Mouse (Mus musculus) embryonic stem cell, embryonic (primary cell): Measurements from ENCODE around the gene Ptprn2.

Source experiments
- CTCF ChIA-PET, 4 experiments: fragments of 300-600 bp in 2 of 4; fragments of 350-600 bp in 2 of 4; sonication (Branson Sonifier 250); formaldehyde crosslinking; loops; one replicate each; lab custom pipeline; 2022; ENCODE audit warnings: inconsistent platforms in 2 of 4; lab: Charles Lee
- POLR2A ChIA-PET, 4 experiments: fragments of 300-600 bp in 2 of 4; fragments of 350-600 bp in 2 of 4; sonication (Branson Sonifier 250); formaldehyde crosslinking; loops; one replicate each; lab custom pipeline; 2022; ENCODE audit warnings: antibody characterized with exemption in 4 of 4, inconsistent platforms in 1 of 4; lab: Charles Lee

Gene Ptprn2

GRCm38 (mm10) chr12:116601921-116602320 is 116.4 kb downstream of the Ptprn2 start:
- POLR2A ChIA-PET = interaction anchor here in 1 of 4 experiments (0.6 kb wide), 1 partner anchor 1024 kb away, joined by 5 read pairs; no protein-coding TSS in a partner anchor
- CTCF ChIA-PET = no interaction called here

GRCm38 (mm10) chr12:116608598-116608997 is 123.1 kb downstream of the Ptprn2 start:
- POLR2A ChIA-PET = interaction anchor here in 1 of 4 experiments (0.7 kb wide), 2 partner anchors 104 to 435 kb away, joined by 4 to 8 read pairs; no protein-coding TSS in a partner anchor

GRCm38 (mm10) chr12:116619868-116620267 is 134.3 kb downstream of the Ptprn2 start:
- ChIA-PET POLR2A (no interaction called here), CTCF (interaction anchor here (0.5 to 1.7 kb wide), 8 partner anchors 11 to 522 kb away, joined by 3 to 9 read pairs (median 4); no protein-coding TSS in a partner anchor)

More at GRCm38 (mm10) chr12:116608598-116608997, 123.1 kb downstream of the Ptprn2 start:
- CTCF ChIA-PET = interaction anchor here in 1 of 4 experiments (1.2 kb wide), 1 partner anchor 11 kb away, joined by 4 read pairs; no protein-coding TSS in a partner anchor

GRCm38 (mm10) chr12:116620299-116620698 is 134.8 kb downstream of the Ptprn2 start:
- ChIA-PET POLR2A (no interaction called here), CTCF (interaction anchor here (0.6 to 1.7 kb wide), 7 partner anchors 12 to 569 kb away, joined by 3 to 9 read pairs (median 4); no protein-coding TSS in a partner anchor)

GRCm38 (mm10) chr12:116621325-116622040 is 136.0 kb downstream of the Ptprn2 start:
- ChIA-PET CTCF (no interaction called here), POLR2A (no interaction called here)

- POLR2A ChIA-PET = interaction anchor here in 2 of 4 experiments (0.6 to 1.0 kb wide), 2 partner anchors 9 to 88 kb away, joined by 3 to 9 read pairs; no protein-coding TSS in a partner anchor
- CTCF ChIA-PET = interaction anchor here in 1 of 4 experiments (0.6 kb wide), 2 partner anchors 577 to 1580 kb away, joined by 3 to 9 read pairs; no protein-coding TSS in a partner anchor
Measured at GRCm38 (mm10) chr12:116622665-116623387, 137.3 kb downstream of the Ptprn2 start.

- POLR2A ChIA-PET = interaction anchor here in 1 of 4 experiments (0.7 kb wide), 1 partner anchor 712 kb away, joined by 3 read pairs; no protein-coding TSS in a partner anchor
- CTCF ChIA-PET = interaction anchor here in 2 of 4 experiments (0.6 to 0.8 kb wide), 2 partner anchors 323 to 409 kb away, joined by 3 read pairs; no protein-coding TSS in a partner anchor
Measured at GRCm38 (mm10) chr12:116625391-116626281, 140.1 kb downstream of the Ptprn2 start.

GRCm38 (mm10) chr12:116628992-116629391 is 143.5 kb downstream of the Ptprn2 start:
- ChIA-PET POLR2A (no interaction called here), CTCF (no interaction called here)

- POLR2A ChIA-PET = no interaction called here
- CTCF ChIA-PET = no interaction called here
Measured at GRCm38 (mm10) chr12:116637498-116637897, 152.0 kb downstream of the Ptprn2 start.

GRCm38 (mm10) chr12:116640871-116641270 is 155.4 kb downstream of the Ptprn2 start:
- POLR2A ChIA-PET = interaction anchor here in 1 of 4 experiments (1.2 kb wide), 1 partner anchor 10 kb away, joined by 3 read pairs; no protein-coding TSS in a partner anchor
- CTCF ChIA-PET = interaction anchor here in 1 of 4 experiments (1.6 kb wide), 1 partner anchor 22 kb away, joined by 3 read pairs; no protein-coding TSS in a partner anchor

GRCm38 (mm10) chr12:116641339-116642190 is 156.0 kb downstream of the Ptprn2 start:
- CTCF ChIA-PET = interaction anchor here in 1 of 4 experiments (1.6 kb wide), 1 partner anchor 22 kb away, joined by 3 read pairs; no protein-coding TSS in a partner anchor

GRCm38 (mm10) chr12:116642191-116642549 is 156.7 kb downstream of the Ptprn2 start:
- POLR2A ChIA-PET = interaction anchor here in 1 of 4 experiments (1.2 kb wide), 2 partner anchors 8 to 17 kb away, joined by 3 to 5 read pairs; no protein-coding TSS in a partner anchor
- CTCF ChIA-PET = interaction anchor here in 1 of 4 experiments (1.6 kb wide), 1 partner anchor 23 kb away, joined by 3 read pairs; no protein-coding TSS in a partner anchor

More at GRCm38 (mm10) chr12:116641339-116642190, 156.0 kb downstream of the Ptprn2 start:
- POLR2A ChIA-PET = interaction anchor here in 1 of 4 experiments (1.2 kb wide), 2 partner anchors 9 to 18 kb away, joined by 3 to 5 read pairs; no protein-coding TSS in a partner anchor

- CTCF ChIA-PET = interaction anchor here in 2 of 4 experiments (0.8 to 1.7 kb wide), 2 partner anchors 12 to 704 kb away, joined by 3 to 4 read pairs; no protein-coding TSS in a partner anchor
- POLR2A ChIA-PET = interaction anchor here in 1 of 4 experiments (0.6 kb wide), 1 partner anchor 361 kb away, joined by 4 read pairs; no protein-coding TSS in a partner anchor
Measured at GRCm38 (mm10) chr12:116646771-116647170, 161.3 kb downstream of the Ptprn2 start.

- ChIA-PET POLR2A (no interaction called here), CTCF (interaction anchor here in 3 of 4 experiments (0.5 to 1.5 kb wide), 11 partner anchors 11 to 704 kb away, joined by 3 to 7 read pairs (median 3); no protein-coding TSS in a partner anchor)
Measured at GRCm38 (mm10) chr12:116648584-116649206, 163.2 kb downstream of the Ptprn2 start.

GRCm38 (mm10) chr12:116653684-116654083 is 168.2 kb downstream of the Ptprn2 start:
- ChIA-PET POLR2A (no interaction called here), CTCF (interaction anchor here in 2 of 4 experiments (0.5 to 1.4 kb wide), 3 partner anchors 698 to 1109 kb away, joined by 3 to 5 read pairs (median 3); no protein-coding TSS in a partner anchor)

- ChIA-PET POLR2A (interaction anchor here in 3 of 4 experiments (0.6 to 2.3 kb wide), 6 partner anchors 11 to 404 kb away, joined by 3 to 5 read pairs (median 3); partner anchors contain the start of gene Ncapg2 (in 1 of the 3)), CTCF (interaction anchor here (0.5 to 1.6 kb wide), 8 partner anchors 10 to 693 kb away, joined by 3 to 7 read pairs (median 4); no protein-coding TSS in a partner anchor)
Measured at GRCm38 (mm10) chr12:116660076-116660475, 174.6 kb downstream of the Ptprn2 start.
